Mouse (Mus musculus): ENCODE measurements around the gene Prm3. TPM values are rescaled to one million over a fixed set of nuclear protein-coding genes. Genes with fewer than 3 reads are reported as not detected.
A peak's percentile ranks its signal among the peaks of the same experiment; 100 is the strongest.

Prm3 gene
- polyA plus RNA-seq, 1 experiment from 2014 or later = not detected

DNA sequence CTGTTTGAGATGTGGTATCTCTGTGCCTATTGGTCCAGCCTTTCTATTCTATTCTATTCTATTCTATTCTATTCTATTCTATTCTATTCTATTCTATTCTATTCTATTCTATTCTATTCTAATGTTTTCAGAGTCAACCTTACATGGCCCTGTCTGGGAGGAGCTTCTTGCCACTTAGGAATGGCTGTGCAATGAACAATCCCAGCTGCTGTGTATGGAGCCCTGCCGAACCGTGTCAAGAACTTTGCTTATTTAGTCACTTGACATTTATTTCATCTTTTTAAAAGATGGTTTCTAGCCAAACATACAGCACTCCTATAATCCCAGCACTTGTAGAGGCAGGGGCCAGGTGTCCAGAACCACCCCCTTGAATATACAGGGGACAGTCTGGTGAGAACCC is 26.4 kb downstream of the Prm3 start:
- Histone ChIP-seq H3K27ac (no peak overlapping the region), H3K27me3 (0 out of 2 replicates have a peak, but pooled peaks cover 3% of the 10 kb centered on the region), H3K9me3 (replicated peaks) (no peaks in the 10 kb centered on the region), H3K4me1 (no peaks in the 10 kb centered on the region), H3K4me3 (no peak overlapping the region), H3K36me3 (ENCODE audit: poor library complexity, severe bottlenecking) (no peaks in the 10 kb centered on the region), H3K9ac (no peak overlapping the region), H3K4me2 (no peak overlapping the region)
- ATAC-seq = no peak
- 73% methylated on average over 2 of the region's 2 CpGs for WGBS

GRCm38 (mm10) chr16:10763540-10764264 is 27.0 kb downstream of the Prm3 start:
- no peak overlapping the region for H3K9ac ChIP-seq
- 0 out of 2 replicates have a peak, but pooled peaks cover 1% of the 10 kb centered on the region for H3K27me3 ChIP-seq
- no peaks in the 10 kb centered on the region for H3K36me3 ChIP-seq (ENCODE audit: poor library complexity, severe bottlenecking)
- WGBS = 57% methylated on average over 6 of the region's 6 CpGs
- H3K27ac ChIP-seq = no peak overlapping the region
- no peak overlapping the region for H3K4me2 ChIP-seq
- ATAC-seq = no peak
- H3K4me1 ChIP-seq = no peaks in the 10 kb centered on the region
- H3K9me3 ChIP-seq (replicated peaks) = no peaks in the 10 kb centered on the region
- H3K4me3 ChIP-seq = no peak overlapping the region

DNA sequence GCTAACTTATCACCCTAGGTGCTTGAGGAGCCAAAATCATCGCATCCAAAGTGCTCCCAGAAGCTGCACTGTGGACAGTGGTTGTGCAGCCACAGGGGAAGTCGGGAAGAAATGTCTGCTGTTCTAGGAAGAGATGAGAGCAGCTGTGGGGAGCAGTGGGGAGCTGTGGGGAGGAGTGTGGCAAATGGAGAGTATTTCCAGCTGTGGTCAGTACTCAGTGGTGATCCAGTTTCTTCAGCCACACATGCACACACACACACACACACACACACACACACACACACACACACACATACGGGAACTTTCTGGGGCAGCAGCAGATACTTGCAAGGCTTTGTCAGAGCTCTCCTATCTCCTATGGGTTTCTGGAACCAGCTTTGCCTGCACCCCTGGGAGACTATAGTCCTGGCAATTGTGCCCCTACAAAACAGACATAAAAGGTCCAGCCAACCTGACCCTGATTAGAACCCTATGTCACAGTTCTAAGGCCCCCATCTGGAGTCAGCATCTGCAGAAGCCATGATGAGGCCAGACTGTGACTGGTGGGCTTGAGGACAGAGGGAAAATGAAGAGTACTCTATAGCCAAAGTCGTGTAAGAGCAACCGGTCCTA is 28.0 kb downstream of the Prm3 start:
- Histone ChIP-seq H3K36me3 (ENCODE audit: poor library complexity, severe bottlenecking) (no peaks in the 10 kb centered on the region), H3K9ac (no peak overlapping the region), H3K9me3 (replicated peaks) (no peaks in the 10 kb centered on the region), H3K27me3 (no peaks in the 10 kb centered on the region), H3K27ac (no peak overlapping the region), H3K4me1 (no peaks in the 10 kb centered on the region), H3K4me3 (no peak overlapping the region), H3K4me2 (no peak overlapping the region)
- no peak for ATAC-seq
- 75% methylated on average over 5 of the region's 5 CpGs for WGBS

- H3K9ac ChIP-seq = no peak overlapping the region
- WGBS = 78% methylated on average over 8 of the region's 8 CpGs
- no peaks in the 10 kb centered on the region for H3K27me3 ChIP-seq
- H3K4me2 ChIP-seq = no peak overlapping the region
- no peak overlapping the region for H3K4me3 ChIP-seq
- no peak for ATAC-seq
- H3K36me3 ChIP-seq (ENCODE audit: poor library complexity, severe bottlenecking) = no peaks in the 10 kb centered on the region
- H3K9me3 ChIP-seq (replicated peaks) = no peaks in the 10 kb centered on the region
- no peak overlapping the region for H3K27ac ChIP-seq
- no peaks in the 10 kb centered on the region for H3K4me1 ChIP-seq
Measured at GRCm38 (mm10) chr16:10761182-10761581, 29.5 kb downstream of the Prm3 start.

GRCm38 (mm10) chr16:10756168-10756567 is 34.5 kb downstream of the Prm3 start:
- no peaks in the 10 kb centered on the region for H3K36me3 ChIP-seq (ENCODE audit: poor library complexity, severe bottlenecking)
- no peak for ATAC-seq
- no peak overlapping the region for H3K9ac ChIP-seq
- H3K27me3 ChIP-seq = no peaks in the 10 kb centered on the region
- H3K4me1 ChIP-seq = no peaks in the 10 kb centered on the region
- whole genome bisulfite sequencing = 75% methylated on average over 5 of the region's 6 CpGs
- H3K4me3 ChIP-seq = no peak overlapping the region
- no peak overlapping the region for H3K4me2 ChIP-seq
- H3K27ac ChIP-seq = no peak overlapping the region
- no peaks in the 10 kb centered on the region for H3K9me3 ChIP-seq (replicated peaks)

DNA sequence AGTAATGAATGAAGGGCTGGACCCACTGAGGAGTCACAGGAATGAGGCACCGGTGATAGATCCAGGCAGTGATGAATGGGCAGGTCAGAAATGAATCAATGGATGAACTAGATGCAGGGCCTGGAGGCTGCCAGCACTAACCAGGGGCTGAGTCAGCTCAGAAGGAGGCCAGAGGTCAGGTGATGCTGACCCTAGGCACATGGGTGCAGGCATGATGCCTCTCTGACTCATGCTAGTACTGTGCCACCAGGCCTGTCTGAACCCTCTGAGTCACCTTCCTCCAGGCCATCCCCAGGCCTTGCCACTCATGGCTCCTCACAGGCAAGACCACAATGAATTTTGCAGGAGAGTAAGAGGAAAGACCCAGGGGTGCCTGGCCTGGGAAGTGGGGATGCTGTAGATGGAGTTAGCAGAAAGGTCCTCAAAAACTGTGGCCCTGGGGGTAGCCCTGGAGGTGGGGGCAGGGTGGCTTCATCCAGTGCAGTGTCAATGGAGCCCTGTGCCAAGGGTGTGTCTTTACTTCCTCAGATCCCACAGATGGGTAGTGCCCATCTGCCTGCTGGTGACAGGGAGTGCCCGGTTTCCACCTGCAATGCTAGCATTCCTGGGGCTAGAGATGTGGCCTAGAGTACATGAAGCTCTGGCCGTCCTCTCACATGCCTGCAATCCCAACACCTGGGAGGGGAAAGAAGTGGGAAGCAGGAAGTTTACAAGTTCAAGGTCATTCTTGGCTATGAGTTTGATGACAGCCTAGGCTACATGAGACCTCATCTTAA is 36.0 kb downstream of the Prm3 start:
- H3K27ac ChIP-seq = no peak overlapping the region
- no peak for ATAC-seq
- peaks cover 4% of the 10 kb centered on the region for H3K4me1 ChIP-seq
- H3K36me3 ChIP-seq (ENCODE audit: poor library complexity, severe bottlenecking) = no peaks in the 10 kb centered on the region
- H3K4me3 ChIP-seq = no peak overlapping the region
- no peak overlapping the region for H3K4me2 ChIP-seq
- 84% methylated on average over 3 of the region's 3 CpGs for WGBS
- H3K9ac ChIP-seq = no peak overlapping the region
- no peaks in the 10 kb centered on the region for H3K9me3 ChIP-seq (replicated peaks)
- H3K27me3 ChIP-seq = no peaks in the 10 kb centered on the region

GRCm38 (mm10) chr16:10749824-10750223 is 40.9 kb downstream of the Prm3 start:
- peaks cover 8% of the 10 kb centered on the region for H3K4me1 ChIP-seq
- H3K27ac ChIP-seq = no peak overlapping the region
- no peaks in the 10 kb centered on the region for H3K9me3 ChIP-seq (replicated peaks)
- peak; percentile 74 for ATAC-seq
- no peaks in the 10 kb centered on the region for H3K27me3 ChIP-seq
- no peak overlapping the region for H3K9ac ChIP-seq
- 65% methylated on average over 7 of the region's 7 CpGs for whole genome bisulfite sequencing
- no peak overlapping the region for H3K4me3 ChIP-seq
- H3K36me3 ChIP-seq (ENCODE audit: poor library complexity, severe bottlenecking) = no peaks in the 10 kb centered on the region
- H3K4me2 ChIP-seq = no peak overlapping the region

DNA sequence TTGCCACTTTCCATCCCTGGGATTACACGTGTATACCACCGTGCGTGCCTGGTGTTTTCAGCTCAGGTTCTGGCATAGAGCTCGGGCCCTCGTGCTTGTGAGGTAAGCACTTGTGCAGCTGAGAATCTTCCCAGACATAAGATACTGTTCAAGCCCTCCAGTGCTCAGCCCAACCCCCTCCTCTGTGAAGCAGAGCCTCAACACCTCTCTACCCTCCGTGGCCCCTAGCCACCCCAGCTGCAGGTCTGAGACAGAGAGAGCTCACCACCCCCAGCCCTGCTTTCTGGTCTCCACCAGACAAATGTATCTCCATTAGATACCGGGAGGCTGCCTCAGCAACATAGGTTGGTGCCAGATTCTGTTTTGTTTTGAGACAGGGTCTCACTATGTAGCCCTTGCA is 41.5 kb downstream of the Prm3 start:
- Histone ChIP-seq H3K4me2 (no peak overlapping the region), H3K27me3 (no peaks in the 10 kb centered on the region), H3K4me1 (peaks cover 8% of the 10 kb centered on the region), H3K4me3 (no peak overlapping the region), H3K9me3 (replicated peaks) (no peaks in the 10 kb centered on the region), H3K36me3 (ENCODE audit: poor library complexity, severe bottlenecking) (no peaks in the 10 kb centered on the region), H3K9ac (no peak overlapping the region), H3K27ac (no peak overlapping the region)
- WGBS = 79% methylated on average over 7 of the region's 7 CpGs
- ATAC-seq = no peak

DNA sequence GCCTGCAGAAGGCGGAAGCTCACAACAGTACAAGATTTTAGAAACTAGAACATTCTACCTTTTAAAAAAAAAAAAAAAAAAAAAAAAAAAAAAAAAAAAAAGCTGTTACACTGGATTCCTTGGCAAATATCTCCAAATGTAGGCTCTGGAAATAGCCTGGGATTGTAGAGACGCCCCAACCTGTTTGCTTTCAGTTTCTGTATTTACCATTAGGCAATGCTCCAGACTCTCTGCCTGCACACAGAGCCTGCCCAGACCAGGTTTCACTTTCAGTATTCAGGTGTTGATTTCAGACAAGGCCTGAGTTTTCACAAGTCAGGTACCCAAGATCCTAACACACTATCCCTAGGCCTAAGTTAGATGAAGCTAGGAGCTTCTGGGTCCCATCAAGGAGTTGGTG is 49.6 kb downstream of the Prm3 start:
- Histone ChIP-seq H3K36me3 (ENCODE audit: poor library complexity, severe bottlenecking) (no peaks in the 10 kb centered on the region), H3K27ac (no peak overlapping the region), H3K4me2 (no peak overlapping the region), H3K4me1 (no peaks in the 10 kb centered on the region), H3K9me3 (replicated peaks) (no peaks in the 10 kb centered on the region), H3K4me3 (no peak overlapping the region), H3K9ac (no peak overlapping the region), H3K27me3 (no peaks in the 10 kb centered on the region)
- 95% methylated on average over 2 of the region's 2 CpGs for WGBS
- ATAC-seq = no peak

Other genes starting within 250 kb of the Prm3 start
- 15.0 and 17.3 TPM in 2 replicates for gene Dexi, start 247.9 kb downstream of the Prm3 start, polyA plus RNA-seq (2015; fragmentation: Nextera tagmentation; extraction: Ambion mirVana)
- gene Clec16a, start 245.6 kb downstream of the Prm3 start, polyA plus RNA-seq (2015; fragmentation: Nextera tagmentation; extraction: Ambion mirVana) = 54.3 and 61.7 TPM in 2 replicates
- gene Socs1, start 5.4 kb downstream of the Prm3 start, polyA plus RNA-seq (2015; fragmentation: Nextera tagmentation; extraction: Ambion mirVana) = 1.3 and 1.5 TPM in 2 replicates
- not detected in 2 replicates for gene Tnp2, start 2.3 kb downstream of the Prm3 start, polyA plus RNA-seq (2015; fragmentation: Nextera tagmentation; extraction: Ambion mirVana)
- not detected in 2 replicates for gene Prm2, start 5.2 kb upstream of the Prm3 start, polyA plus RNA-seq (2015; fragmentation: Nextera tagmentation; extraction: Ambion mirVana)
- gene Prm1, start 14.9 kb upstream of the Prm3 start, polyA plus RNA-seq (2015; fragmentation: Nextera tagmentation; extraction: Ambion mirVana) = not detected in 2 replicates
- not detected in 2 replicates for gene Gm11172, start 22.0 kb upstream of the Prm3 start, polyA plus RNA-seq (2015; fragmentation: Nextera tagmentation; extraction: Ambion mirVana)
- gene Rmi2, start 44.1 kb upstream of the Prm3 start, polyA plus RNA-seq (2015; fragmentation: Nextera tagmentation; extraction: Ambion mirVana) = 2.6 and 3.3 TPM in 2 replicates